Mouse (Mus musculus): ENCODE results near the gene Glis3. TPM values are rescaled to one million over a fixed set of nuclear protein-coding genes. Genes with fewer than 3 reads are reported as not detected.

The Glis3 gene
- polyA plus RNA-seq, 1 experiment from 2014 or later = 2.9 TPM

DNA sequence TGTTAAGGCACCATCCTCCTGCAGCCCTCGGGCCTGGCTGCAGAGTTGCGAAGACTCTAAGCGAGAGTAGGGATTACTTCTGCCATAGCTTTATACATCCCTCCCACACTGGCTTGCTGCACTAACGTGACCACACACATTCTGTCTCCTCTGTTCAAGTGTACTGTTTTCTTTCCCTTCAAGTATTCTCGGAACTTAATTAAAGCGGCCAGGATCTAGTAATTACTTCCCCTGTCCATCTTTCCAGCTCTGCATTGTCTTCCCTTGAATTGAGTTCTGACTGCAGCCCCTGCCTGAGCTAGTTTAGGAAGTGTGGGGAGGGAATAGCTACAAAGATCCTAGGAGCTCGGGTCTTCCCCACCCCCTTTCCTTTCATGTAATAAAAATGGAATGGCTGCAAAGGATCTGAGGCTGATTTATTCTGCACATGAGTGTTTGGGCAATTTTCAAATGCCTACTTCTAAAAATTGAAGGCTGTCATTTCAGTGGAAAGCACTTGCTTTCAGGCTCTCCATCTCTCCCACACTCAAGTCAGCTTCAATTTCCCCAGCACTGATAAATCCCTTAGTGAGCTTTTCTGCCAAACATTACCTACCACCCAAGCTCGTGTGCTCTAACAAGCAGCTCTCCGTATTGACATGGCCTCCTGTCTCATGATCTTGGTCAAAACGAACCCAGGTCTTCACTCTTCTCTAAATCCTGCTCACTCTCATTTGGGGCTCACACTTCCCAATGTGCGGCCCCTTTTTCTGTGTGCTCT lies 346.7 kb downstream of the Glis3 start:
- H3K27ac ChIP-seq (ENCODE audit: low read depth, low read length) = no peak overlapping the region
- no peak overlapping the region for H3K4me2 ChIP-seq (replicated peaks; ENCODE audit: low read depth, low read length)
- H3K36me3 ChIP-seq (ENCODE audit: control insufficient read depth, insufficient read depth, low read length) = no peaks in the 10 kb centered on the region
- no peak overlapping the region; the same call in 1 of the 2 replicates for H3K9ac ChIP-seq (ENCODE audit: low read depth, low read length)
- WGBS = 43% methylated on average over 11 of the region's 11 CpGs
- H3K4me1 ChIP-seq (replicated peaks; ENCODE audit: control insufficient read depth, insufficient read depth, low read length) = 0 out of 2 replicates have a peak, but pooled peaks cover 2% of the 10 kb centered on the region
- DNase-seq (ENCODE audit: low spot score) (peak; percentile 15), ATAC-seq (ENCODE audit: low FRiP score) (no peak)
- no peaks in the 10 kb centered on the region for H3K27me3 ChIP-seq (ENCODE audit: control insufficient read depth, insufficient read depth, low read length)
- no peaks in the 10 kb centered on the region for H3K9me3 ChIP-seq (ENCODE audit: control insufficient read depth, low read length)
- H3K4me3 ChIP-seq (ENCODE audit: low read depth, low read length) = no peak overlapping the region

DNA sequence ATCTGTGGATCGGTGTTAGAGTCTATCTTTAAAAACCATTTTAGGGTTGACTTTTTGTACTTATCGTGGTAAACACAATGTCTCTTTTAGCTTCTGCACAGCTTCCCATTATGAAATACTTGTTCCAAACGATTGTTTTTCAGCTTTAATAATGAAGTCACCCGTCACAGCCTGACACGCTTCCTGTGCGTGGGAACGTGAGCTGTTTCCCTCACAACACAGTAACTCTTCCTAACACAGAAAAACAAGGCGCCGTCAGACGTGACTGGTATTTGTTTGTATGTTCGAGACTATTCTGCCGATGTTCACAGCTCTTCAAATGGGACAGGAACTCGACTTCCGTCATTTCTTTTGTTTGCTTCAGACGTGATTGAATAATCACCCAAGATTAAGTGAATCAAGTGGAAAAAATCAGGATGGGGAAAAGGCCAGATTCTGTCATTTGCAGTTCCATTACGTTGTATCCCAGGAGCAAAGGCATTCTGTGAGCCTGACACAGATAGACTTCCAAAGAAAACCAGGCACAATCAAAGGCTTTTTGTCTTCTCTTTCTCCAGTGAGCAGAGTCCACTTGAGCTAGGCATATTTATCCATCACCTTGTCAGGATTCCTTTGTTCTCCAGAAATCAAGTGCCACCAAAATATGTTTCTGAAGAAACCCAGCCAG lies 351.3 kb downstream of the Glis3 start:
- DNase-seq (ENCODE audit: low spot score) (no peak), ATAC-seq (ENCODE audit: low FRiP score) (no peak)
- H3K9ac ChIP-seq (ENCODE audit: low read depth, low read length) = no peak overlapping the region
- no peak overlapping the region for H3K4me3 ChIP-seq (ENCODE audit: low read depth, low read length)
- H3K27ac ChIP-seq (ENCODE audit: low read depth, low read length) = no peak overlapping the region
- no peaks in the 10 kb centered on the region for H3K36me3 ChIP-seq (ENCODE audit: control insufficient read depth, insufficient read depth, low read length)
- H3K4me1 ChIP-seq (replicated peaks; ENCODE audit: control insufficient read depth, insufficient read depth, low read length) = no peaks in the 10 kb centered on the region
- no peaks in the 10 kb centered on the region for H3K9me3 ChIP-seq (ENCODE audit: control insufficient read depth, low read length)
- 44% methylated on average over 16 of the region's 16 CpGs for WGBS
- no peak overlapping the region for H3K4me2 ChIP-seq (replicated peaks; ENCODE audit: low read depth, low read length)
- no peaks in the 10 kb centered on the region for H3K27me3 ChIP-seq (ENCODE audit: control insufficient read depth, insufficient read depth, low read length)

DNA sequence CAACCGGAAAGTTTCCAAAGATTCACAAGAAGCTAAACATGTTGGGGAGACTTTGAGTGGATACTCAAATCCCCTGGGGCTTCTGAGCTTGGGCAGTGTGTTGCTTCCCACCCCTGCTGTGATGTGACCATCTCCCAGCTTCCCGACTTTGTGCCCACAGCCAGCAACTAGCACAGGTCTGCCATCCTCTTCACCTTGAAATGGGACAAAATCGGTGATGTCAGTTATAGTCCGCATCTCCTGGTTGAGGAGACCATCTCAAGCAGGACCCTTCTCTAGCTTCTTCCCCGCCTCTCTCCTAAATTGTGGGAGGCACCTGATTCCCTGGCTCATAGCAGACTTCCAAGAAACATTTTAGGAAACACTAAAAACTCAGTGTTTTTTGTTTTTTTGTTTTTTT lies 352.3 kb downstream of the Glis3 start:
- no peak overlapping the region for H3K4me2 ChIP-seq (replicated peaks; ENCODE audit: low read depth, low read length)
- H3K4me3 ChIP-seq (ENCODE audit: low read depth, low read length) = no peak overlapping the region
- no peak overlapping the region for H3K27ac ChIP-seq (ENCODE audit: low read depth, low read length)
- no peaks in the 10 kb centered on the region for H3K9me3 ChIP-seq (ENCODE audit: control insufficient read depth, low read length)
- no peaks in the 10 kb centered on the region for H3K4me1 ChIP-seq (replicated peaks; ENCODE audit: control insufficient read depth, insufficient read depth, low read length)
- no peaks in the 10 kb centered on the region for H3K36me3 ChIP-seq (ENCODE audit: control insufficient read depth, insufficient read depth, low read length)
- DNase-seq (ENCODE audit: low spot score) (no peak), ATAC-seq (ENCODE audit: low FRiP score) (no peak)
- 91% methylated on average over 5 of the region's 5 CpGs for WGBS
- H3K9ac ChIP-seq (ENCODE audit: low read depth, low read length) = no peak overlapping the region
- no peaks in the 10 kb centered on the region for H3K27me3 ChIP-seq (ENCODE audit: control insufficient read depth, insufficient read depth, low read length)

DNA sequence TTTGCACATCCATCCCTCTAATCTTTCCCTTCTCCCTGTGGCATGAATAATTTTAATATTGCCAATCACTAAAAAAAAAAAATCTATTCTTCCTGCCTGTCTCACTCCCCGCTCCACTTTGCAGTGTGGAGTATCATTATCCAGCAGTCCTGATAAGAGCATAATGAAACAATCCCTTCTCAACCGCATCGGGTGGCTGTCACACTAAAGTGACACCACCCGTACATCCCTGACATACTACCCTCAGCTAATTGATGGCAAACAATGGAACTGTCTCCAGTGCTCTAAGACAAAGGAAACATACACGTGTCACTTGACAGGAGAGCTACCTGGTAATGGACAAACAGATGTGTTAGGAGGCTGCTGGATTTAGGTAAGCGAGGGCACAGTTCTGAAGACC lies 373.8 kb downstream of the Glis3 start:
- H3K9ac ChIP-seq (ENCODE audit: low read depth, low read length) = no peak overlapping the region
- ATAC-seq (ENCODE audit: low FRiP score) = no peak
- WGBS = 50% methylated on average over 6 of the region's 6 CpGs
- no peak overlapping the region; the same call in 1 of the 2 replicates for H3K27ac ChIP-seq (ENCODE audit: low read depth, low read length)
- DNase-seq (ENCODE audit: low spot score) = no peak
- H3K27me3 ChIP-seq (ENCODE audit: control insufficient read depth, insufficient read depth, low read length) = no peaks in the 10 kb centered on the region
- H3K4me1 ChIP-seq (replicated peaks; ENCODE audit: control insufficient read depth, insufficient read depth, low read length) = peaks cover 2% of the 10 kb centered on the region; the same call in 1 of the 2 replicates
- no peak overlapping the region for H3K4me2 ChIP-seq (replicated peaks; ENCODE audit: low read depth, low read length)
- no peaks in the 10 kb centered on the region for H3K36me3 ChIP-seq (ENCODE audit: control insufficient read depth, insufficient read depth, low read length)
- H3K4me3 ChIP-seq (ENCODE audit: low read depth, low read length) = no peak overlapping the region
- no peaks in the 10 kb centered on the region for H3K9me3 ChIP-seq (ENCODE audit: control insufficient read depth, low read length)

DNA sequence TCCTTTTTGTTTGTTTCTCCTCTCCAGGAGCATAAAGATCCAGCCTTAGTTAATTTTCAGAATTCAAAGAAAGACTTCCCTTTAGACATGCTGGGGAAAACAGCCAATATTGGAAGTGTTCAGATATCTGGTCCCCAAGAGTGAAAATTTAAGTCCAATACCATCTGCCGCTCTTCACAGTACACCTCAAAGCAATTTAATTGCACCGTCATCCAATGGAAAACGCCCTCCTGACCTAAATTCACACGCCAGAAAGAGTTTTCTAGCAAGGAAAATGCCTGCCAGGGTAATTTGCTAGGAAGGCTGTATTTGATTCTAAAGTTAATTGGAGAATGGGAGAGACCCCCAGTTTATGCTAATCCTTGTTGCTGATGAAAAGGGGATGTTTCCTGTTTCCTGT lies 374.4 kb downstream of the Glis3 start:
- Histone ChIP-seq H3K27ac (ENCODE audit: low read depth, low read length) (no peak overlapping the region), H3K4me3 (ENCODE audit: low read depth, low read length) (no peak overlapping the region), H3K9me3 (ENCODE audit: control insufficient read depth, low read length) (no peaks in the 10 kb centered on the region), H3K36me3 (ENCODE audit: control insufficient read depth, insufficient read depth, low read length) (no peaks in the 10 kb centered on the region), H3K4me1 (replicated peaks; ENCODE audit: control insufficient read depth, insufficient read depth, low read length) (peaks cover 2% of the 10 kb centered on the region; the same call in 1 of the 2 replicates), H3K4me2 (replicated peaks; ENCODE audit: low read depth, low read length) (no peak overlapping the region), H3K27me3 (ENCODE audit: control insufficient read depth, insufficient read depth, low read length) (no peaks in the 10 kb centered on the region), H3K9ac (ENCODE audit: low read depth, low read length) (no peak overlapping the region)
- ATAC-seq (ENCODE audit: low FRiP score) (no peak), DNase-seq (ENCODE audit: low spot score) (no peak)
- WGBS = 62% methylated on average over 4 of the region's 4 CpGs

DNA sequence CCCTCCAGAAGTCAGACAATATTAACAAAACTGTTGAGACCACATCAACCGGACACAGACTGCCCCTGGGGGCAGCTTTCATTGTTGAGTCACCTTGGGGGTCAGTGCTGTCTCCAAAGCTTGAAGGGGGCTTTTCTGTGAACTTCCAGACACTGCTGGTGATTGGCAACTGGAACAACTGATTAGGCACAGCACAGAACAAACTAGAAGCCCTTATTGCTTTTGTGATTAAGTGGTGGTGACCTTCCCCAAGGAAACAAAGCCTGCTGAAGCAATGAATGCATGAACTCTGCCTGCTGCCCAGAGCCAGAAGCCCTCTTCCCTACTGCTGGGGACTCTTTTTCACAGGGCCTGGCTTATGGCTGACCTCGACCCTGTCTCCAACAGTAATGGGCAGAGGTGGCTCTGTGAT lies 377.0 kb downstream of the Glis3 start:
- Histone ChIP-seq H3K9ac (ENCODE audit: low read depth, low read length) (no peak overlapping the region), H3K27ac (ENCODE audit: low read depth, low read length) (0 out of 2 replicates have a peak overlapping the region, but pooled peaks have one; percentile 2), H3K4me1 (replicated peaks; ENCODE audit: control insufficient read depth, insufficient read depth, low read length) (peaks cover 2% of the 10 kb centered on the region; the same call in 1 of the 2 replicates), H3K27me3 (ENCODE audit: control insufficient read depth, insufficient read depth, low read length) (no peaks in the 10 kb centered on the region), H3K36me3 (ENCODE audit: control insufficient read depth, insufficient read depth, low read length) (no peaks in the 10 kb centered on the region), H3K4me2 (replicated peaks; ENCODE audit: low read depth, low read length) (no peak overlapping the region), H3K9me3 (ENCODE audit: control insufficient read depth, low read length) (no peaks in the 10 kb centered on the region), H3K4me3 (ENCODE audit: low read depth, low read length) (no peak overlapping the region)
- ATAC-seq (ENCODE audit: low FRiP score) (peak; percentile 65), DNase-seq (ENCODE audit: low spot score) (peak; percentile 66)
- 5% methylated on average over 2 of the region's 2 CpGs for WGBS

DNA sequence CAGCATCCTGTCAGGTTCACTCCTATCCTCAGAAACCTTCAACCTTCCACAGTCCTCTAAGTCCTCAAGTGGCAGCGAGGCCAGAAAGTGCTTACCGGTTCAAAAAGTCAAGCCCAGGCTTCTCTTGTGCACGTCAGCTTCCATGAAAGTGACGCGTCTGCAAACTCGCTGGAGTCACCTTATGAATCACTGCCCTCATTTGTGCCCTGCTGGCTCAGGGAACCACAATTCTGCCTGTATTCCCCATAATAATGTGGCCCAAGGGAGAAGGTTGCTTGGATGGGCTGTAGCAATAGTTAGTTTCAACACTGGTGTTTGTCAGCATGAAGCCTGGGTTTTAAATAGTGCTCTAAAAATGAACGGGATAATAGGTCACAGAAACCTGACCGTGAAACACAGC lies 379.7 kb downstream of the Glis3 start:
- Histone ChIP-seq H3K4me1 (replicated peaks; ENCODE audit: control insufficient read depth, insufficient read depth, low read length) (no peaks in the 10 kb centered on the region; the same call in 1 of the 2 replicates), H3K4me2 (replicated peaks; ENCODE audit: low read depth, low read length) (no peak overlapping the region), H3K27me3 (ENCODE audit: control insufficient read depth, insufficient read depth, low read length) (no peaks in the 10 kb centered on the region), H3K9me3 (ENCODE audit: control insufficient read depth, low read length) (no peaks in the 10 kb centered on the region), H3K27ac (ENCODE audit: low read depth, low read length) (no peak overlapping the region), H3K36me3 (ENCODE audit: control insufficient read depth, insufficient read depth, low read length) (no peaks in the 10 kb centered on the region), H3K4me3 (ENCODE audit: low read depth, low read length) (no peak overlapping the region), H3K9ac (ENCODE audit: low read depth, low read length) (no peak overlapping the region)
- WGBS = 82% methylated on average over 8 of the region's 8 CpGs
- ATAC-seq (ENCODE audit: low FRiP score) (no peak), DNase-seq (ENCODE audit: low spot score) (no peak)

DNA sequence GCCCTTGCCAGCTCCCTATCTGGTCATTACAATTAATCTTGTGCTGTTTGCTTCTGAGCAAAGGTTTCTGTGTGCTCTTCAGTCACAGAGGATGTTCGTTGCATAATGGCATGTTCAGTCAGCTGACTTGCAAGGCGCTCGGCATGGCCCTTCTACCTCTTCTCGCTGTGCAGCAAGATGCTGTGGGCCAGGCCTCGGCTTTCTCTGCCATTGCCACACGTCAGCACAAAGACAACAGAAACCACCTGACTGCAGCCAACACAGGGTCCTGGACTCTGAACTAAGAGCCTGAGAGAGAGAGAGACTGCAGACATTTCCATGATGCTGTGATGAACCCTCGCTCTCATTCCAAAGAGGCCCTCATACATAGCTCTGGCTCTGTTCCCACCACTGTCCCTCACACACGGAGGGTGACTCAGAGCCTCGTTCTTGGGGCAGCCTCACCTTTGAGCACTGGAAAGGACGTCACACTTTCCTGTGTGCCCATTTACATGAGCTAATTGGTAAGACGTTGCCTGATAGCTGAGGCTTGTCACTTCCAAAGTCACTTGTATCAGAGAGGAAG lies 380.6 kb downstream of the Glis3 start:
- no peak for DNase-seq (ENCODE audit: low spot score)
- Histone ChIP-seq H3K9me3 (ENCODE audit: control insufficient read depth, low read length) (no peaks in the 10 kb centered on the region), H3K4me3 (ENCODE audit: low read depth, low read length) (no peak overlapping the region), H3K9ac (ENCODE audit: low read depth, low read length) (no peak overlapping the region), H3K36me3 (ENCODE audit: control insufficient read depth, insufficient read depth, low read length) (no peaks in the 10 kb centered on the region), H3K4me1 (replicated peaks; ENCODE audit: control insufficient read depth, insufficient read depth, low read length) (no peaks in the 10 kb centered on the region; the same call in 1 of the 2 replicates), H3K4me2 (replicated peaks; ENCODE audit: low read depth, low read length) (no peak overlapping the region), H3K27me3 (ENCODE audit: control insufficient read depth, insufficient read depth, low read length) (no peaks in the 10 kb centered on the region), H3K27ac (ENCODE audit: low read depth, low read length) (no peak overlapping the region)
- 73% methylated on average over 11 of the region's 11 CpGs for WGBS
- ATAC-seq (ENCODE audit: low FRiP score) = no peak

All from hindbrain, embryonic 11.5 days (tissue).